Mouse (Mus musculus): Measurements from ENCODE around the gene Brix1. TPM values are rescaled to one million over a fixed set of nuclear protein-coding genes. Genes with fewer than 3 reads are reported as not detected.

Gene Brix1
- polyA plus RNA-seq, 3 experiments from 2014 or later, result 128 to 160 (median 154) TPM

DNA sequence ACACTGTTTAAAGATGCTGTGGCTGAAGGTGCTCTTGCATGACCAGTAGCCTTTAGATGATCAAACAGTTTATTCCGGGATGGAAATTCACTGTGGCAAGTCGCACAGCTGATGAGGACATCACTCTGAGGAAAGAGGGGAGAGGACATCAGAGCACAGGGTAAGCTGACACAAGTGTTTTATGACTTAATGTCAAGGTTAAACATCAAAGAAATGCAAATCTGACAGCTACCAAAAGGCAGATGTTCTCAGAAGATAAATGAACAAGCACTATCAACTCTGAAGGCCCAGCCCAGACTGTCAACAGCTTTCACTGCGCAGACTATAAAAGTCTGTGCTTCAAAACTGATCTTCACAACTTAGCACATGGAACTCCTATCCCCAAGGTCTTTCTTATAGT, 38.6 kb downstream of the Brix1 start:
- peak; percentile 54 for ATAC-seq

DNA sequence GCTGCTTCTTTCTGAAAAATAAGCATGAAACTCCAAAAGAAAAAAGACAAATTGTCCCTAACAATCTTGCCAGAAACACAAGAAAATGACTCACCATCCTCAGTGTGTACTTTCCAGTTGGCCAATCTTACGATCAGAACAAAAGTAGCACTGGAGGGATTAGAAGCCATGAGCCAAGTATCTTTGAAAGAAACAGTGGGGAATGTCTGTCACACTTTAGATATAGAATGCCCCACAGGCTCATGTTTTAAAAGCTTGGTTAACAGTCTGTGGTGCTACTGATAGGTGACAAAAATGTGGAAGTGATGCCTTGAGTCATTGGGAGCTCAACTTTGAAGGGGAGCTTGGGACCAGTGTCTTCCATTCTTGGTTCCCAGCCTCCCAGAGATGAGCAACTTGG, 43.5 kb downstream of the Brix1 start:
- no peak for ATAC-seq

DNA sequence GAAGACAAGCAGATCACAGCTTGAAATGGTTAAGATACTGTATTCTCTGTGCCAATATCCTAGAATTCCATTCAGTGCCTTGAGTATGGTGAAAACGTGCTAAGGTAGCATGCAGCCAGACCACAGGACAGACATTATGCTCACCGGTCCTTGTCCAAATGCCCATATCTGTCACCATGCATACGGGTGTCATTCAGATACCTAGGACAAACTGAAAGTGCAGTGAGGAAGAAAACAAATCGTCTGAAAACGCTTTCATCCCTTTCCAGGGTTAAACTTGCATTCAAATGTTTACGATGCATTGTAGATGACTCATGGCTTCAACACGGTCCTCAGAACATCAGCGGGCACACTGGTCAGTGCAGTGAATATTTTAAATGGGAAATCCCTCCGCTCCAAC, 44.3 kb downstream of the Brix1 start:
- ATAC-seq, result no peak

DNA sequence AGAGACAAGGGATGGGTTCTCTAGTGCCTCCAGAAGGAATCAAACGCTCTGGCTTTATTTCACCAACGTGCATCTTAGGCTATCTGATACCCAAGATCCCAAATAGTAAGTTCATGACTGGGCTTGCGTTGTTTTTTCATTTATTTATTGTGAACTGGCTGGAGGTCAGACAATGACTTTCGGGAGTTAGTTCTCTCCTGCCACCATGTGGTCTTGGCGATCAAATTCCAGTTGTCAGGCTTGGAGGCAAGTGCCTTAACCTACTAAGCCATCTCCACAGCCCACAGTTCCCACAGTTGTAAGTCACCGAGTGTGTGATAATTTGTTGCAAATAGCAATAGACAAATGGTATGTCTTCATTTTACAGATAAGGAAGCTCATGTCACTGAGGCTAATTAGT, 45.8 kb downstream of the Brix1 start:
- no peak for ATAC-seq

DNA sequence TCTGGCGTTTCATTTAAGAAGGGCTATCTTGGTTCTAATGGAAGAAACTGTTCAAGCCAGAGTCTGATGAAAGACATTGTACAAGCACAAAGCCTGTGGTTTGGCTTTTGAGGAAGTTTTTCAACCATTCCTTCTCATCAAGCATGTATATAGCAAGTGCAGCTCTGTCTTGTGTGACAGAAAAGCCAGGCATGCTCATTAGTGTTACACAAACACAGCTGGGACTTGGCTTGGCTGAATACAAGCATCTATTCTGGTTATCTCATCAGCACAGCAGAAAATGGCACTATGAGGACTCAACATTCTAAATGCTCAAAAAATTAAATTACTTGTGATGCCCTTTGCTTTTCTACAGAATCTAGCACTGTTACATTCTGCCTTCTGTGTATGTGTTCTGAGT, 48.9 kb downstream of the Brix1 start:
- no peak for ATAC-seq

DNA sequence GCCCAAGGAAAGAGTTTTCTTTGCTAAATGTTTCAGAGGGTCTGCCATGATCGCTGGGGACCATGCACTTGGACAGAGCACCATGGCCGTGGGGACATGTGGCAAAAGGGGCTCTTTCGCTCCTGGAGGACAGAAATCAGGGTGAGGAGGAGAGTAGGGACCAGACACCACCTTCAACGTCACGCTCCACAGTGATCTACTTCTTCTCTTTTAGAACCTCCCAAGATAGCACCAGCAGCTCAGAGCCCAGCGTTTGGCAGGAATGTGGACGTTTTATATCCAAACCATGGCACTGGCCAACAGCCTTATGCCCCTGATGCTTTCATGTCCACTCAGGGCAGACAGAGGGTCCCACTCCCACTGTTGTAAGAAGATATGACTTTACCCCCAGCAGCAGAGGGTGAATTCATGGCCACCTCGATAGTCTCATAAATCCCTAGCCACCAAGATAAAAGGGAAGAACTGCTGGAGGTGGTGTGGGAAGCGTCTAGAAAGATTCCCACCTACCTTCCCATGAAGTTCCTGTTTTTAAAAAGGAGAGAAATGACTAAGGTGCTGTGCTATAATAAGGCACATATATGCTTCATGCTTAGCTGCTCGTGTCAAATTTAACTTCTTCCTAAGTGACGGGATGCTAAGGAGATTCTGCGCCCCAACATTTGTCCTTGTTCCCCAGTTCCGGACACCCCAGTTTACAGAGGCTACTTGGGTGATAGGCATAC, 59.0 kb downstream of the Brix1 start:
- no peak for ATAC-seq

DNA sequence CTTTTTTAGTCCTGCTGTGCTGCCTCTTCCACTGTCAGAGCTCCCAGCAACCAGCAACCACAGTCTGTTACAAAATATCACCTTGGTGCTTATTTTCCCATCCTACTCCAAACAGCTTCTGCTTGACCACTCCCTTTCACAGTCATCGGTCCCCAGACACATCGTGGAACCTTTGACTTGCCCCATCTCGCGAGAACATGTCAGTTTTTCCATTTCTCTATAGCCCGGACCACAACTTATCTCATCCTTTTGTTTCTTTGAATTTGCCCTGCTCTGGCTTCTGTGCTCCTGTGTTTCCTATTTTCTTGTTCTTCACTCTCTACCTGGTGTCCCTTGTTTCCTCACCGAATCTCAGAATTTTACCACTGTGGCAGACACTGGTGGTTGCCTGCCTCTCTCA, 59.6 kb downstream of the Brix1 start:
- no peak for ATAC-seq

Other genes with a start within 250 kb of the Brix1 start
- gene Gm21973, start 160.6 kb downstream of the Brix1 start, polyA plus RNA-seq (2017; shearing (Covaris generic)), result not detected
- gene Agxt2, start 127.4 kb downstream of the Brix1 start, polyA plus RNA-seq (2017; shearing (Covaris generic)), result not detected
- 10 to 100 TPM; 13.1 to 15.4 (median 15.0) TPM for gene Dnajc21, start 15.4 kb downstream of the Brix1 start, polyA plus RNA-seq (2017; shearing (Covaris generic))
- 10 to 100 TPM; 26.5 to 33.0 (median 26.6) TPM for gene Rad1, start 71 bp upstream of the Brix1 start, polyA plus RNA-seq (2017; shearing (Covaris generic))
- gene Ttc23l, start 72.7 kb upstream of the Brix1 start, polyA plus RNA-seq (2017; shearing (Covaris generic)), result not detected
- gene Rai14, start 228.7 kb upstream of the Brix1 start, polyA plus RNA-seq (2017; shearing (Covaris generic)), result 1 to 10 TPM in 2 of 3 experiments, under 1 TPM in 1; 0.56 to 6.8 (median 1.9) TPM